Mouse (Mus musculus): Measurements from ENCODE around the gene Myo18b. TPM values are rescaled to one million over a fixed set of nuclear protein-coding genes. Genes with fewer than 3 reads are reported as not detected.
A peak's percentile ranks its signal among the peaks of the same experiment; 100 is the strongest.

Myo18b gene
- polyA plus RNA-seq, 1 experiment from 2014 or later = 0.41 TPM

- DNase-seq (ENCODE audit: low spot score) = no peak
- H3K4me3 ChIP-seq = no peak overlapping the region
- H3K4me1 ChIP-seq = peaks cover 16% of the 10 kb centered on the region
- H3K27ac ChIP-seq = no peak overlapping the region
- H3K9me3 ChIP-seq (replicated peaks) = no peaks in the 10 kb centered on the region
- no peaks in the 10 kb centered on the region for H3K36me3 ChIP-seq
- H3K27me3 ChIP-seq (ENCODE audit: low read depth, poor library complexity, severe bottlenecking) = no peaks in the 10 kb centered on the region
Observed at GRCm38 (mm10) chr5:112921914-112922313, 25.8 kb upstream of the Myo18b start.

GRCm38 (mm10) chr5:112910381-112910780 is 14.2 kb upstream of the Myo18b start:
- peaks cover 20% of the 10 kb centered on the region for H3K4me1 ChIP-seq
- no peaks in the 10 kb centered on the region for H3K36me3 ChIP-seq
- H3K27me3 ChIP-seq (ENCODE audit: low read depth, poor library complexity, severe bottlenecking) = no peaks in the 10 kb centered on the region
- no peaks in the 10 kb centered on the region for H3K9me3 ChIP-seq (replicated peaks)
- WGBS = 94% methylated on average over 5 of the region's 5 CpGs
- no peak for DNase-seq (ENCODE audit: low spot score)
- no peak overlapping the region for H3K27ac ChIP-seq
- no peak overlapping the region for H3K4me3 ChIP-seq

- Histone ChIP-seq H3K9me3 (replicated peaks) (no peaks in the 10 kb centered on the region), H3K4me3 (no peak overlapping the region), H3K27ac (peak overlapping the region; percentile 46), H3K27me3 (ENCODE audit: low read depth, poor library complexity, severe bottlenecking) (no peaks in the 10 kb centered on the region), H3K36me3 (no peaks in the 10 kb centered on the region), H3K4me1 (peaks cover 20% of the 10 kb centered on the region)
- no peak for DNase-seq (ENCODE audit: low spot score)
- WGBS = 46% methylated on average over 2 of the region's 2 CpGs
Observed at GRCm38 (mm10) chr5:112908169-112908614, 12.0 kb upstream of the Myo18b start.

GRCm38 (mm10) chr5:112907504-112907903 is 11.3 kb upstream of the Myo18b start:
- 72% methylated on average over 6 of the region's 6 CpGs for WGBS
- no peak for DNase-seq (ENCODE audit: low spot score)
- H3K9me3 ChIP-seq (replicated peaks) = no peaks in the 10 kb centered on the region

GRCm38 (mm10) chr5:112893462-112894060 is 2.6 kb downstream of the Myo18b start:
- no peak overlapping the region for H3K27ac ChIP-seq
- H3K4me3 ChIP-seq = no peak overlapping the region
- no peak for DNase-seq (ENCODE audit: low spot score)
- H3K27me3 ChIP-seq (ENCODE audit: low read depth, poor library complexity, severe bottlenecking) = no peaks in the 10 kb centered on the region
- WGBS = 78% methylated on average over 5 of the region's 5 CpGs
- H3K9me3 ChIP-seq (replicated peaks) = no peaks in the 10 kb centered on the region
- H3K4me1 ChIP-seq = 0 out of 2 replicates have a peak, but pooled peaks cover 3% of the 10 kb centered on the region
- no peaks in the 10 kb centered on the region for H3K36me3 ChIP-seq

More at GRCm38 (mm10) chr5:112907504-112907903, 11.3 kb upstream of the Myo18b start:
- H3K4me3 ChIP-seq = no peak overlapping the region
- peaks cover 20% of the 10 kb centered on the region for H3K4me1 ChIP-seq
- H3K27ac ChIP-seq = peak overlapping the region; percentile 53
- no peaks in the 10 kb centered on the region for H3K27me3 ChIP-seq (ENCODE audit: low read depth, poor library complexity, severe bottlenecking)
- H3K36me3 ChIP-seq = no peaks in the 10 kb centered on the region

- no peaks in the 10 kb centered on the region for H3K36me3 ChIP-seq
- no peak overlapping the region for H3K4me3 ChIP-seq
- no peak overlapping the region for H3K27ac ChIP-seq
- no peak for DNase-seq (ENCODE audit: low spot score)
- H3K27me3 ChIP-seq (ENCODE audit: low read depth, poor library complexity, severe bottlenecking) = no peaks in the 10 kb centered on the region
- no peaks in the 10 kb centered on the region for H3K9me3 ChIP-seq (replicated peaks)
- 0 out of 2 replicates have a peak, but pooled peaks cover 3% of the 10 kb centered on the region for H3K4me1 ChIP-seq
Observed at GRCm38 (mm10) chr5:112892411-112892810, 3.8 kb downstream of the Myo18b start.

- H3K4me1 ChIP-seq = 0 out of 2 replicates have a peak, but pooled peaks cover 4% of the 10 kb centered on the region
- WGBS = 59% methylated on average over 7 of the region's 7 CpGs
- H3K9me3 ChIP-seq (replicated peaks) = no peaks in the 10 kb centered on the region
- no peaks in the 10 kb centered on the region for H3K36me3 ChIP-seq
- H3K27me3 ChIP-seq (ENCODE audit: low read depth, poor library complexity, severe bottlenecking) = no peaks in the 10 kb centered on the region
- H3K27ac ChIP-seq = no peak overlapping the region
- H3K4me3 ChIP-seq = no peak overlapping the region
- DNase-seq (ENCODE audit: low spot score) = no peak
Observed at GRCm38 (mm10) chr5:112888651-112889050, 7.5 kb downstream of the Myo18b start.

GRCm38 (mm10) chr5:112886687-112887491 is 9.3 kb downstream of the Myo18b start:
- 79% methylated on average over 17 of the region's 17 CpGs for WGBS
- DNase-seq (ENCODE audit: low spot score) = no peak
- H3K36me3 ChIP-seq = no peaks in the 10 kb centered on the region
- H3K4me1 ChIP-seq = 0 out of 2 replicates have a peak, but pooled peaks cover 4% of the 10 kb centered on the region
- H3K4me3 ChIP-seq = no peak overlapping the region
- no peaks in the 10 kb centered on the region for H3K9me3 ChIP-seq (replicated peaks)
- H3K27ac ChIP-seq = peak overlapping the region; percentile 36; the same call in 1 of the 2 replicates
- H3K27me3 ChIP-seq (ENCODE audit: low read depth, poor library complexity, severe bottlenecking) = no peaks in the 10 kb centered on the region

- H3K4me3 ChIP-seq = no peak overlapping the region
- WGBS = 78% methylated on average over 14 of the region's 14 CpGs
- peaks cover 11% of the 10 kb centered on the region; the same call in 1 of the 2 replicates for H3K4me1 ChIP-seq
- no peak for DNase-seq (ENCODE audit: low spot score)
- H3K27ac ChIP-seq = no peak overlapping the region
- H3K27me3 ChIP-seq (ENCODE audit: low read depth, poor library complexity, severe bottlenecking) = peaks cover 26% of the 10 kb centered on the region; the same call in 1 of the 2 replicates
- H3K9me3 ChIP-seq (replicated peaks) = no peaks in the 10 kb centered on the region
- H3K36me3 ChIP-seq = no peaks in the 10 kb centered on the region
Observed at GRCm38 (mm10) chr5:112877391-112878115, 18.6 kb downstream of the Myo18b start.

GRCm38 (mm10) chr5:112876846-112877390 is 19.2 kb downstream of the Myo18b start:
- Histone ChIP-seq H3K4me3 (no peak overlapping the region), H3K36me3 (no peaks in the 10 kb centered on the region), H3K27ac (no peak overlapping the region), H3K9me3 (replicated peaks) (no peaks in the 10 kb centered on the region), H3K27me3 (ENCODE audit: low read depth, poor library complexity, severe bottlenecking) (peaks cover 32% of the 10 kb centered on the region), H3K4me1 (peaks cover 11% of the 10 kb centered on the region; the same call in 1 of the 2 replicates)
- DNase-seq (ENCODE audit: low spot score) = peak; percentile 46
- 40% methylated on average over 4 of the region's 4 CpGs for WGBS

GRCm38 (mm10) chr5:112872999-112873398 is 23.2 kb downstream of the Myo18b start:
- H3K4me1 ChIP-seq = peaks cover 11% of the 10 kb centered on the region; the same call in 1 of the 2 replicates
- H3K9me3 ChIP-seq (replicated peaks) = no peaks in the 10 kb centered on the region
- H3K27me3 ChIP-seq (ENCODE audit: low read depth, poor library complexity, severe bottlenecking) = peaks cover 45% of the 10 kb centered on the region
- H3K4me3 ChIP-seq = no peak overlapping the region
- 82% methylated on average over 6 of the region's 6 CpGs for WGBS
- H3K36me3 ChIP-seq = no peaks in the 10 kb centered on the region
- H3K27ac ChIP-seq = no peak overlapping the region
- no peak for DNase-seq (ENCODE audit: low spot score)

- H3K27me3 ChIP-seq (ENCODE audit: low read depth, poor library complexity, severe bottlenecking) = peaks cover 43% of the 10 kb centered on the region
- H3K9me3 ChIP-seq (replicated peaks) = no peaks in the 10 kb centered on the region
- H3K27ac ChIP-seq = no peak overlapping the region
- no peaks in the 10 kb centered on the region for H3K36me3 ChIP-seq
- DNase-seq (ENCODE audit: low spot score) = peak; percentile 87
- H3K4me1 ChIP-seq = no peaks in the 10 kb centered on the region
- H3K4me3 ChIP-seq = no peak overlapping the region
- 23% methylated on average over 9 of the region's 9 CpGs for WGBS
Observed at GRCm38 (mm10) chr5:112870729-112871128, 25.4 kb downstream of the Myo18b start.
